Mouse (Mus musculus): ENCODE results near the gene Elfn1. TPM values are rescaled to one million over a fixed set of nuclear protein-coding genes. Genes with fewer than 3 reads are reported as not detected.

The Elfn1 gene
- polyA plus RNA-seq, 1 experiment: not detected

DNA sequence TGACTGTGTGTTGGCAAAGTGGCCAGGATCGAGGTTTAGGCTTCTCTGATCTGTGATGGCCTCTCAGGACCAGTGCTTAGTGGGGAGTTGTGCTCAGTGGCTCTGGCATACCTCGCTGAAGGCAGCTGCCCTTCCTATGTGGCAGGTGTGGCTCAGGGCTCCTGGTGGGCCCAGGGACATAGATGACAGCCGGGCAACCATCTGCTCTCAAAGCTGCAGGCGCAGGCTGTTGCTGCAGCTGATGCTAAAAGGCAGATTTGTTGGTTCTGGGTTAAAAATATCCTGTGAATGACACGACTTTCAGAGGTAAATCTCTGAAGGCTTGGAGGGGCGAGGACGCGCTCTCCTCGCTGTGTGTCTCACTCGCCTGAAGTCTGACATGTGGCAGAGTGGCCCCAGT lies 114.0 kb downstream of the Elfn1 start:
- Histone ChIP-seq H3K4me1 (ENCODE audit: control insufficient read depth, insufficient read depth, low read length) (no peaks in the 10 kb centered on the region), H3K27ac (ENCODE audit: control insufficient read depth, insufficient read depth, low read depth, low read length, poor library complexity) (no peak overlapping the region), H3K4me3 (replicated peaks; ENCODE audit: control insufficient read depth, low read depth, low read length) (no peak overlapping the region)
- WGBS: 85% methylated on average over 10 of the region's 10 CpGs
- TF ChIP-seq POLR2A (IDR thresholded peaks at IDR 0.05; ENCODE audit: borderline replicate concordance, control insufficient read depth, low read depth, low read length) (no peak), CTCF (IDR thresholded peaks at IDR 0.05; ENCODE audit: control insufficient read depth, insufficient read depth, low read length) (no peak)

GRCm38 (mm10) chr5:140022861-140023260 lies 115.1 kb downstream of the Elfn1 start:
- TF ChIP-seq CTCF (IDR thresholded peaks at IDR 0.05; ENCODE audit: control insufficient read depth, insufficient read depth, low read length) (no peak), POLR2A (IDR thresholded peaks at IDR 0.05; ENCODE audit: borderline replicate concordance, control insufficient read depth, low read depth, low read length) (no peak)
- 89% methylated on average over 6 of the region's 6 CpGs for WGBS
- Histone ChIP-seq H3K27ac (ENCODE audit: control insufficient read depth, insufficient read depth, low read depth, low read length, poor library complexity) (no peak overlapping the region), H3K4me1 (ENCODE audit: control insufficient read depth, insufficient read depth, low read length) (no peaks in the 10 kb centered on the region), H3K4me3 (replicated peaks; ENCODE audit: control insufficient read depth, low read depth, low read length) (no peak overlapping the region)

DNA sequence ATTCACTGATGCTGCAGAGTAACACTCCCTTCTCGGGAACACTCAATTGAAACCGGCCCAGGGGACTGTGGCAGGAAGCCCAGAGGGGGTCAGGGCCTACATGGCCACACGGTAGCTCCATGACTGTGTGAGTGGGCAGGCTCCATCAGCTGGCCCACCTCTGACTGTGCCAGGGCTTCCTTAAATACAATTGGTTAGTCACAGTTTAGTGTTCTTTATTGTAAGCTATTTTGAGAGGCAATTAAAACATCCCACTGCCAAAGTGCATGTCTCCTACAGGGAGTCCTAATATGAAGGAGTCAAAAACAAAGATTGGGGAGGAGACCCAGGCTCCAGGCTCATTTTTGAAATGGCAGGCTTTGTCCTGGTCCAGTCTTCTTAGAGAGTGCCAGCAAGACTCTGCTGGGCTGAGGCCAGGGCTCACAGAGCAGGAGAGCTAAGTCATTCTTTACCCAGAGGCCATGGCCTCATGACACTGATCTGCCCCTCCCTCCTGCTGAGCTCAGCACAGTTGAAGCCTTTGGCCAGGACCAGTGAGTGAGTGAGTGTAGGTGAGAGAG lies 116.3 kb downstream of the Elfn1 start:
- Histone ChIP-seq H3K27ac (ENCODE audit: control insufficient read depth, insufficient read depth, low read depth, low read length, poor library complexity) (peak overlapping the region; percentile 9; the same call in 1 of the 2 replicates), H3K4me3 (replicated peaks; ENCODE audit: control insufficient read depth, low read depth, low read length) (no peak overlapping the region), H3K4me1 (ENCODE audit: control insufficient read depth, insufficient read depth, low read length) (no peaks in the 10 kb centered on the region)
- TF ChIP-seq CTCF (IDR thresholded peaks at IDR 0.05; ENCODE audit: control insufficient read depth, insufficient read depth, low read length) (no peak), POLR2A (IDR thresholded peaks at IDR 0.05; ENCODE audit: borderline replicate concordance, control insufficient read depth, low read depth, low read length) (no peak)
- 80% methylated on average over 3 of the region's 3 CpGs for WGBS

Other genes starting within 250 kb of the Elfn1 start
- gene Micall2, start 171.6 kb upstream of the Elfn1 start, polyA plus RNA-seq (2011; ENCODE audit: insufficient read depth, insufficient read length, low replicate concordance, missing spikeins): 20.3 and 28.0 TPM in 2 replicates
- 63.3 and 108 TPM in 2 replicates for gene Ints1, start 132.3 kb upstream of the Elfn1 start, polyA plus RNA-seq (2011; ENCODE audit: insufficient read depth, insufficient read length, low replicate concordance, missing spikeins)
- 37.3 and 53.2 TPM in 2 replicates for gene Mafk, start 116.4 kb upstream of the Elfn1 start, polyA plus RNA-seq (2011; ENCODE audit: insufficient read depth, insufficient read length, low replicate concordance, missing spikeins)
- gene Tmem184a, start 88.0 kb upstream of the Elfn1 start, polyA plus RNA-seq (2011; ENCODE audit: insufficient read depth, insufficient read length, low replicate concordance, missing spikeins): not detected in 2 replicates
- not detected in 2 replicates for gene Gm26938, start 81.5 kb upstream of the Elfn1 start, polyA plus RNA-seq (2011; ENCODE audit: insufficient read depth, insufficient read length, low replicate concordance, missing spikeins)
- gene Psmg3, start 81.1 kb upstream of the Elfn1 start, polyA plus RNA-seq (2011; ENCODE audit: insufficient read depth, insufficient read length, low replicate concordance, missing spikeins): 35.8 and 48.1 TPM in 2 replicates

Measured in bone marrow, adult 2 months (tissue).